Mouse (Mus musculus) megakaryocyte, embryonic 14.5 days (primary cell): ENCODE measurements around the gene Aldh1a3.

ENCODE experiments used
- FLI1 ChIP-seq: IDR thresholded peaks from 2 replicates; pipeline ENCODE4 v1.6.1; 2012; ENCODE audit warnings: low read length, inconsistent platforms, mixed read lengths
- GATA1 ChIP-seq: IDR thresholded peaks from 3 replicates; pipeline ENCODE4 v1.6.1; 2012; ENCODE audit warnings: mixed read lengths, low read length, inconsistent platforms, borderline replicate concordance

DNA sequence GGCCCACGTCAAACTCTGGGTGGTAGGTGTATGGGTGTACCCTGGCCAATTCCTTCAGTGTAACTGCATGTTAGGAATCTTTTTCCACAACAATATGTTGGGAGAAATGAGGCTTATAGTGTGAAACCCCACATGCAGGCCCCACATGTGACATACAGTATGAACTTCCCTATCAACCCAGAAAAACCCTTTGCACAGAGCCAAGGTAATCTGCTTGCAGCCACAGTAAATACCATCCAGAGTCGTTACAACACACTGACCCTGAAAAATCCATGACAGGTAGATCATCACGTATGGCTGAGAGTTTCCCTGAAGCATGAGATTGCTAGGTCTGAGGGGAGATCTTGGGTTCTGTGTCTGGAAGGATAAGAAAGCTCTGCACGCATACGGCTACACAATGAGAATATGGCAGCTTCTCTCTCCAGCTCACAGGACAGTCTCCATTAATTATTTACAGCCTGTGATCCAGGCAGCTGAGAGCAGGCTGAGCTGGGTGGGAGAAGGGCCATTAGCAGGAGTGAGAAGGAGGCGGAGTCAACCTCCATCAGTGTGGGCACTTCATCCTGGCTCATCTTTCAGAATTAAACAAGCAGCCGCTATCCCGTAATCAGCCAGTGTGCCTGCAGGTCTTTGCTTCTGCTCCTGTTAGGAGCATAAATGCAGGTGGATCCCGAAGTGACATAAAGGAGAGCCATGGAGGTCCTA, 80.2 kb downstream of the Aldh1a3 start:
- TF ChIP-seq GATA1 (no peak), FLI1 (no peak)
